Mouse (Mus musculus) B cell, adult 2 months (primary cell): ENCODE results near the gene Lgr5.

ENCODE experiments used
- DNase-seq, 2 experiments: peaks; one replicate each; pipeline ENCODE4 v3.0.0; 2022

Gene Lgr5

GRCm38 (mm10) chr10:115570577-115570976 lies 17.0 kb downstream of the Lgr5 start:
- DNase-seq, result no peak

- no peak for DNase-seq
These were observed 17.7 kb downstream of the Lgr5 start, which contains the start of gene A930009A15Rik for GRCm38 (mm10) chr10:115569712-115570491. Gene A930009A15Rik (plus strand): TSS chr10:115569986.

GRCm38 (mm10) chr10:115563961-115564360 lies 23.6 kb downstream of the Lgr5 start:
- no peak for DNase-seq

GRCm38 (mm10) chr10:115562911-115563686 lies 24.5 kb downstream of the Lgr5 start:
- no peak for DNase-seq

- DNase-seq, result no peak
These were observed 26.3 kb downstream of the Lgr5 start for GRCm38 (mm10) chr10:115561136-115561880.

- no peak for DNase-seq
These were observed 30.8 kb downstream of the Lgr5 start for GRCm38 (mm10) chr10:115556738-115557242.

GRCm38 (mm10) chr10:115555191-115555765 lies 32.3 kb downstream of the Lgr5 start:
- DNase-seq, result no peak

GRCm38 (mm10) chr10:115553352-115554113 lies 34.0 kb downstream of the Lgr5 start:
- no peak for DNase-seq

- DNase-seq, result no peak
These were observed 36.5 kb downstream of the Lgr5 start for GRCm38 (mm10) chr10:115551069-115551468.

GRCm38 (mm10) chr10:115550253-115550652 lies 37.3 kb downstream of the Lgr5 start:
- no peak for DNase-seq

GRCm38 (mm10) chr10:115542917-115543316 lies 44.7 kb downstream of the Lgr5 start:
- DNase-seq, result no peak

- no peak for DNase-seq
These were observed 56.8 kb downstream of the Lgr5 start for GRCm38 (mm10) chr10:115530746-115531145.

- no peak for DNase-seq
These were observed 57.8 kb downstream of the Lgr5 start for GRCm38 (mm10) chr10:115529768-115530167.

- DNase-seq, result no peak
These were observed 58.7 kb downstream of the Lgr5 start for GRCm38 (mm10) chr10:115528892-115529291.

GRCm38 (mm10) chr10:115521081-115521451 lies 66.5 kb downstream of the Lgr5 start:
- DNase-seq, result no peak

GRCm38 (mm10) chr10:115520200-115521080 lies 67.1 kb downstream of the Lgr5 start:
- no peak for DNase-seq

- DNase-seq, result no peak
These were observed 68.7 kb downstream of the Lgr5 start for GRCm38 (mm10) chr10:115518845-115519244.

- no peak for DNase-seq
These were observed 72.1 kb downstream of the Lgr5 start for GRCm38 (mm10) chr10:115515503-115515902.

GRCm38 (mm10) chr10:115510959-115511358 lies 76.6 kb downstream of the Lgr5 start:
- DNase-seq, result no peak

GRCm38 (mm10) chr10:115505631-115506239 lies 81.8 kb downstream of the Lgr5 start:
- no peak for DNase-seq
